Mouse (Mus musculus) frontal cortex, postnatal 14 days (tissue): Measurements from ENCODE around the gene Tdrd1.

Experiments
- DNase-seq, 2 experiments: peaks; one replicate each; pipeline ENCODE4 v3.0.0; 2022; ENCODE audit warnings: low spot score in 2 of 2

Gene Tdrd1

DNA sequence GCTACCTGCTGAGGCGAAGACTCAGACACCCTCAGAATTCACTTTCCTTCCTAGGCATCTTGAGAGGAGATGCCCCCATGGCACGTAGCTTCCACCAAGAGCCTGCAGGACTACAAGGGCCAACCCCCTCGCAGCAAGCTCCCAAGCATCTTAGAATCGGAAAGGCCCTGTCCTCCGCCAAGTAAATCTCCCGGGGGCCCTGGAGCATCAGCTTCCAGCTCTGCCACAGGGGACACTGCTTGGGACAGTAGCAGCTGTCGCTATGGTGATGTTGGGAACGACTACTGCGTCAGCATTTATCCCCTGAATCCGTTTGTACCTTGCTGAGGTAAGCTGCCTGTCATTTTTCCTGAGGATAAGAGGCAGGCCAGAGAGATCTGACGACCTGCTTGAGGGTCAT, 84.6 kb downstream of the Tdrd1 start:
- no peak for DNase-seq

DNA sequence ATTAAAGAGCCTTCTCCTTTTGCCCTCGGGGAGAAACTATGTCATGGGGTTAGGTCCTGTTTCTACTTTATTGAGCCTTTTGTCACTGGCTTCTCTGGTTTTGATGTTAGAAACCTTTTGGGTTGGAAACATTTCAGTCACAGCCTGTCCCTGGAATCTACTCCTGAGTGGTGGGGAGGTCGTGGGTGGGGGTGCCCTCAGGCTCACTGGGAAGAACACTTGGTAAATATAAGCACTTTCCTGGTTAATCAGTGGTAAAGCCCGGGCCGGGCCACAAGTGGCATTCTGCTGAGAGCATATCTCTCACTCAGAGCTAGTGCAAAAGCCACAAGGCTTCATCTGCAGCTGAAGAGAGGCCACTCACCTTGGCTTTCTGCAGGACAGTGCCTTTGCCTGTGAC, 87.8 kb downstream of the Tdrd1 start:
- DNase-seq = no peak

DNA sequence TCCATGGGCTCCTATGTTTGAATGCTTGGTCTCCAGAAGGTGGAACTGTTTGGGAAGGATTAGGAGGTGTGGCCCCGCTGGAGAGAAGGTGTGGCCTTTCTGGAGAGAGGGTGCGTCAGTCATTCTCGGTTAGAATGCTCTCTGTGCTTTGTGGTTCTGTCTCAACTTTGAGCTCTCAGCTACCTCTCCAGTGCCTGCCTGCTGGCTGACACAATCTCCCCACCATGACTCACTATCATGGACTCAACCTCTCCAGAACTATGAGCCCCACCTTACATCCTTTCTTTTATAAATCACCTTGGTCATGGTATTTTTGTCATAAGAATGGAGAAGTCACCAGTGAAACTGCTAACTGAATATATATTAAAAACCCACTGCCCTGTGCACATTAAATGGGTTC, 88.6 kb downstream of the Tdrd1 start:
- DNase-seq = no peak

DNA sequence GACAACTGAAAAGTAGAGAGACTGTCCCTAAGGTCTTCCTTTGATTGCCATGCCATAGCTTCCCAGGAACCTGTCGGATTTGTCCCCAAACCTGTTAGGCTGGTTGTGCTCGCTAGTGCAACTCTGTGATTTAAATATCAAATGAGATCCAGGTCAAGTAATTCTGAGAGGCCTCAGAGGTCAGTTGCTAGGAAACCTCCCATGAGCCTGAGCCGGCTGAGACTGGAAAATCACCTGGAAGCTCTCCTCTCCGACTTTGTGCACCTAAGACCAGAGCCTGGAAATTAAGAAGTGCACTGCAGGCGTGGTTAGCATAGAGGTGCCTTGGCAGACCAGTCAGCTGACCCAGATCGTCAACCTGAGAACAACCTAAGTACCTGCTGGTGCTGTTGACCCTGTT, 89.1 kb downstream of the Tdrd1 start:
- DNase-seq = no peak
